Mouse (Mus musculus) megakaryocyte, adult 5-6 weeks (primary cell): ENCODE data around the gene Smim6. TPM values are rescaled to one million over a fixed set of nuclear protein-coding genes. Genes with fewer than 3 reads are reported as not detected.

ENCODE experiments used
- ATAC-seq: 2 replicates; pipeline ENCODE4 v1.8.0; 2016; ENCODE audit warnings: mild to moderate bottlenecking, inconsistent platforms; ENCODE audit not compliant: poor library complexity, severe bottlenecking
- total RNA-seq, 2 experiments: library from RNA; stranded (forward) in 1 of 2; stranded (reverse) in 1 of 2; fragments of 153-499, 151-499 nt in 1 of 2; fragments of 221-1000, 200-1000 nt in 1 of 2; gene quantifications; 2 replicates each; pipeline versions ENCODE4 v1.2.3 to v1.2.4; 2015 to 2017

The Smim6 gene
- total RNA-seq, 2 experiments from 2014 or later = 0.73 to 4.9 TPM

GRCm38 (mm10) chr11:115900561-115901337 is 11.1 kb upstream of the Smim6 start:
- ATAC-seq = no peak

DNA sequence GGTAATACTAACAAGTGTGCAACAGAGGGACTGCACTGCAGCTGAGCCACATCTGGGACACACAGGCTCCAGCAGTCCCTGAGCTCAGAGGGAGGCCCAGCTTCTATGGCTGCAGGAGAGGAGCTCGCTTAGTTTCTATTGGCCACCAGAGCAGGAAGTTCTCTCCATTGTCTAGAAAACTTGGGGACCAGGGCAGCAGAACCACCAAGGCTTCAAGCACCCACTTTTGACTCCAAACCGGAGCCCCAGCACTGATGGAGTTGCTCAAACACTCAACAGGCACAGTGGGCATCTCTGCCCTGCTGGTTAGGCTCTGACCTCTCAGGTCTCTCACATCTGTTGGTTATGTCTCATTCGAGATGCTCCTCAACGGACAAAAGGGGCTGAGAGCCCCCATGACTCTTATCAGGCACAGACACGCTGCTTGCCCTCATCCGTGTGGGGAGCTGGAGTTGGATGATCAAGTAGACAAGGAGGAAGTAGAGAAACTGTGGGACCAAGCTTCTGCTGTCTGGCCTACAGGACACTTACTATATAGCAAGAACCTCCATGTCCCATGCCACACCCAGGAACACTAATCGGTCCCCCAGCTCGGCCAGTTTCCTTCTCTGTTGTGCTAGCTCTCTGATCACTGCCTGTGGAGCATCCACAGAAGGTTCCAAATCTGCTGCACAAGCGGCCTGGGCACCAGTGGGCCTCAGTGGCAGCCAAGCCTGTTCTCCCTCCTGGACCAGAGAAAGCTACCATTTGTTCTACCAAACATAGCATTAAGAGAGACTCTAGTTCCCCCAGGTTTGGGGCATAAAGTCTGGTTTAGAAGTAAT is 10.3 kb upstream of the Smim6 start:
- peak; percentile 19 for ATAC-seq

DNA sequence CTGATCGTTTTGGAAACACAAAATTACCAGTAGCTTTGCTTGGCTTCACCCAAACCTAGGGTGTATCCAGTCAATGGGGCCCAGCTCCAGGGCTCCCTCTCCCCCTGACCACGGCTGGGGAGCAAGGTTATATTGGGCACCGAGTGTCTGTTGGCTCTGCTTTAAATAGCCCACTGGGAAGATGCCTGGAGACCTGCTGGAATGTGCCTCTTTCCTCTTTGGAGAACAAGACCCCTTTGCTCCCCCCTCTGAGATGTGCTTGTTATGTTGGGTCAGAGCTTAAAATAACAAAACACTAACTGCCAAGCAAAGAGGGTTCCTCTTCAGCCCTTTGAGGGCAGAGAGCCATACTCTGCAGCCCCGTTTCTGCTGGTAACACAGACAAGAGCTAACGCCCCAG is 9.6 kb upstream of the Smim6 start:
- no peak for ATAC-seq

DNA sequence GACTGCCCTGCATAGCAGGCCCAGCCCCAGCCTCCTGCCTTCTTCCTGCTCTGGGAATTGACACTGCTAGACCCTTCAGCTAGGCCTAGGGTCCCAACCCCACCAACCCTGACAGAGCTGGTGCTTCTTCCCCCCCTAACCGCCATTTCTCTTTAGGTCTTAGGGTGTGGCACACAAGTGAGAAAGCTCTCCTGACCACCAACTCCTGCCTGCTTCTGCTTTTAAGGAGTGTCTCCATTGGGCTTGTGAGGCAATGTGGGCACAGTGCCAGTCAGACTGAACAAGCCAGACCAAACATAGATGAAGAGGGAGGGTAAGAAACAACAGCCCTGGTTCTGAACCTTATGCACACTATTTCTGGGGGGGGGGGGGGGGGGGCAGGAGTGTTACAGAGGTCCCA is 9.0 kb upstream of the Smim6 start:
- ATAC-seq = peak; percentile 70

DNA sequence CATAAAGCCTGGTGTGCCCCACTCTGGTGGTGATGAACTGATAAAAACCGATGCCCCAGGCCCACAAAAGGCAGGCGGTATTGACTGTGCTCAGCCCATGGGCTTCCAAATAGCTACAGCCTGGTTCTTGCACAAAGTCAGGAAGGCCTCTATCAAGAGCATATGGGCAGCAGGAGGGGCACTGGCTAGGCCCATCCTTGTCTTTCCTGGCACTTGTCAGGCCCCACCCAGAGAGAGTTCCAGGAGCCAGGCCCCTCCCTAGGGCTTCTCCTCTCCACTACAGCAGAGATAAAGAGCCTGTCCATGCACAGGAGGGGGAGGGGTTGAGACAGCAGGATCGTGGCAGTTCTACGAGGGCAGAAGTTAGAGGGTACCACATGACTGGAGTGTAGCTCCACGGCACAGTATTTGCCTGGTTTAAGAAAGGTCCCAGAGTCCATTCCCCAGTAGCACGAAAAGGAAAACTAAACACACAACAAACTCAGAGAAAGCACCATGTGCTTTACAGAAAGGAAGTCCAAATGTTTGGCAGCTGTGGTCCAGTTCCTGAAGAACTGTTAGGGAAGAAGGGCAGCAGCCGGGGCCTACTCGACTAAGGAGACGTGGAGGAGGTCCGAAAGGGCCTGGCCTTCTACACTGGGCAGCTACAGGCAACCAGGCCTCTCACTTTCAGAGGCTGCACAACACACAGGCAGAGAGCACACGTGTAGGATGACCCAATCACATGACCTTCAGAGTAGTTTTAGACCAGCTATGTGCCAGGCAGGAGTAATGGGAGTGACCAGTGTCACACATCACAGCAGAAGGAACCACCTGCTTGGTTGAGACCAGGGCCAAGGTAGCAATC is 8.2 kb upstream of the Smim6 start:
- ATAC-seq = no peak

- ATAC-seq = no peak
Measured at GRCm38 (mm10) chr11:115904231-115904955, 7.4 kb upstream of the Smim6 start.

GRCm38 (mm10) chr11:115904956-115905790 is 6.6 kb upstream of the Smim6 start:
- no peak for ATAC-seq

DNA sequence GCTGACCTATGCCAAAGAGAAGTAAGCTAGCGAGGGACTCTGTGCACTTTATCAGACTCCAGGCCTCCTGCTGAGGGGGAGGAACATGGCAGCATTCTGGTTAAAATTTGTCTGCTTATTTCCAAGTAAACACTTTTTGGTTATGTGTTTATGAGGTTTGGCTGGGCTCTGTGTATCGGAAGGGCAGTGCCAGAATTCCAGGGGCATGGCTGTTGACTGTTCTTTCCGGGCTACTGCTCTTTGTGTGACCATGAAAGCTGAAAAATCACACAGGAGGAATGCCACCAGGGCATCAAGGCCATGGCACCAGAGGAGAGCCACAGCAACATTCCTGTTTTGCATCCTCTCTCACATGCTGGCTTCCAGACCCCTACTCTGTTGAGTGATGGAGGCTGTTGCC is 5.7 kb upstream of the Smim6 start:
- no peak for ATAC-seq

DNA sequence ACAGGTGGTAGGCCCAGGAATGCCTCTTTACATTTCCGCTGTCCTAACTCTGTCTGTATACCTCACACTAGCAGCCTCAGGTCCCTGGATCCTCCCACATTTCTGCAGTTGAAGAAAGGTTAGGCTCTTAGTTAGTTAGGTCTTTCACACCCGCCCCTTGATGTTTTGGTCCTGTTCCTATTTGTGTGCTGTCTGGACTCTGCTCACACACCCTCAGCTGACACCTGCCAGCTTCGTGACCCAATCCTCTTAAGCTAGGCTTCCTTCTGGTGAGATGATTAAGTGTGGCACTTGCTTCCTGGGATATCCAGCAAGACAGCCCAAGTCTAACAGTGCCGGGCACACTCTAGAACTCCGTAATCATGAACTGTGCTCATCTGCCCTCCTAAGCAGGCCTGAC is 5.3 kb upstream of the Smim6 start:
- ATAC-seq = no peak

DNA sequence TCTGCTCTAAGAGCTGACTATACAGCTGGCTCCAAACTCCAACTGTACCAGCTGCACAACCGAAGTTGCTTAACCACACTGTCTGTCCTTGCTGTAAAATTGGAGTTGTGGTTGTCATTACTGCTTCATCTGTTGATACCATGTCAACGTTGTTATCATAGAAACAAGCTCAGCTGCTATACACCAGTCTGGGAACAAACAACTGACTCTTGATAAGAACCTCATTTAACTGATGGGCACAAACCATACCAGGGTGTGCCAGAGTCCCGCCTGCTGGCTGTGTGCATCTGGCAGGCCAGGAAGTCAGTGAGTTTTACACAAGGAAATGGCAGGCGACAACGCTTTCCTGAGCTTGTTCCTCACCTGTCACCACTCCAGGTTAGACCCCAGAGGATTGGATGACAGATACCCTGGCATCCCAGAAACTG is 669 bp upstream of the Smim6 start:
- peak; percentile 28 for ATAC-seq

DNA sequence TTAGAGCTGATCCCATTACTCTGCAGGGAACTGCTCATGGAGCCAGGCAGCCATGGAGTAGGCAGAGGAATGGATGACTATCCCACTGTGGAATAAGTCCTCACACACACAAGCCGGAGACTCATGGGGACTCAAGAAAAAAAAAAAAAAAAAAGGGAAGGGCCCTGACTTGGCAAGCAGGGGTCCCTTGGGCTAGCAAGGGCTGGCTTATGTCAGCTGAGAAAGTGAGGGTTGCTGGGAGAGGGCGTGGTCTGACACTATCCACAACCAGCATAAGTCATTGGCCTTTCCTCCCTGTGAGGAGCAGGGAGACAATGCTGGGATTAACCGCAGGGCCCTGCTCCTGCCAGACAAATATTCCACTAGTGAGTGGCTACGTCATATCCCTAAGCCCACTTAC is 4.8 kb downstream of the Smim6 start:
- ATAC-seq = no peak

DNA sequence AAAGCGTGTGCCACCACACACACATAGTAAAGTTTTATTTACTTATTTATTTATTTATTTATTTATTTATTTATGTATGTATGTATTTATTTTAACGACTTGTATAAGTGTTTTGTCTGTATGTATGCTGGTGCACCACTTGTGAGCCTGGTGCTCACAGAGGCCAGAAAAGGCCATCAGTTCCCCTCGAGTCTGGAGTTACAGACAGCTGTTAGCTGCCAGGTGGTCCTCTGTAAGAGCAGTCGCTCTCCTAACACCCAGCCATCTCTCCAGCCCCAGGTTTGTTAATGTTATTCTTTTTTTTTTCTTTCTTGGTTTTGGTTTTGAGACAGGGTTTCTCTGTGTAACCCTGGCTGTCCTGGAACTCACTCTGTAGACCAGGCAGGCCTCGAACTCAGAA is 6.8 kb downstream of the Smim6 start:
- no peak for ATAC-seq

DNA sequence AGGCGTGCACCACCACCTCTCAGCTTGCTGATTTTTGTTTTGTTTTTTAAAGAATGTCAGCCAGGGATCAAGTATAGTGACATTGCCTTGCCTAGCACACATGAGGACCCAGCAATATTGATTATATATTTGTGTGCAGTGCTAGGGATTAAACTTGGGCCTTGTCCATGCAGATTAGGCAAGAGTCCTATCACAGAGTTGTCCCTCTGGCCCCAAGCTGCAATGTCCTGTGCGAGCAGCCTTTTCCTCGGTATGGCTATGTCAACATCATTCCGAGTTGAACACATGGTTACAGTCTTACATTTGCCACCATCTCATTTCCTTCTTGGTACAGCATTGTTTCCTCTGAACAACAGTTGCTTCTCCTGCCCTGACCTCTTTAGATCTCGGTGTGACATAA is 7.3 kb downstream of the Smim6 start:
- ATAC-seq = peak; percentile 56

GRCm38 (mm10) chr11:115920110-115920818 is 8.4 kb downstream of the Smim6 start:
- ATAC-seq = peak; percentile 77

DNA sequence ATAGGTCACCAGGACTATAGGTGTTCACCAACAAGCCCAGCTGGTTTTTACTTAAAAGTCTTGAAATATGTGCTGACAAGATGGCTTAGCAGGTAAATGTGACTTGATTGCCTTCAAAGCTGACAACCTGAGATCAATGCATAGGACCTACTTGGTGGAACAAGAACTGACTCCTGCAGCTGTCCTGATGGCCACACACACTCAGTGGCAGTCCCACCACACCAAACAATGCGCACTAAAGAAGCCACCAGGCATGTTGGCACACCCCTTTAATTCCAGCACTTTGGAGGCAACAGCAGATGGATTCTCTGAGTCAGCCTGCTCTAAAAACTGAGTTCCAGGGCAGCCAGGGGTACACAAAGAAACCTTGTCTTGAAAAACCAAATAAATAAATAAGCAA is 10.2 kb downstream of the Smim6 start:
- ATAC-seq = no peak

DNA sequence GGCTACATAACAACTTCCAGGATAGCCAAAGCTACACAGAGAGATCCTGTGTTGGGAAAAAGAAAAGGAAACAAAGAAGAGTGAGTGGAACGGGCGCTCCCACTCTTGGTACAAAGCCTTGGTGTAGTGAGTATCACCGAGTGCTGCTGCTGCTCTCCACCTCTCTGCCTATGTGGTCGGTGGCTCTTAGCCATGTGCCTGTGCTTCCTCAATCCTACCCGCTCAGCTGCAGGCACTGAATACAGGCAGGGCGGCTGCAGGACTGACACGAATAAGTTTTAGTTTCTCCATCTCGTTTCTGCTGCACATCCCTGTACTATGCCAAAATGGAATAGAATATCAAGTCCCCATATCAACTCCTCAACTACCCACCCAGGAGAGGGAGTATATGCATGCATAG is 17.2 kb downstream of the Smim6 start:
- ATAC-seq = no peak

- ATAC-seq = peak; percentile 20; the same call in 1 of the 2 replicates
Measured at GRCm38 (mm10) chr11:115929818-115930217, 18.0 kb downstream of the Smim6 start.

- ATAC-seq = no peak
Measured at GRCm38 (mm10) chr11:115931235-115931634, 19.4 kb downstream of the Smim6 start.
